Mouse (Mus musculus) B cell, adult 62 days (primary cell): ENCODE measurements around the gene Tmem28. TPM values are rescaled to one million over a fixed set of nuclear protein-coding genes. Genes with fewer than 3 reads are reported as not detected.

ENCODE experiments used
- total RNA-seq: library from RNA; stranded (reverse); gene quantifications from 4 replicates; pipeline ENCODE4 v1.2.4, GENCODE M21; 2023

Tmem28 gene
- not detected in 4 replicates for total RNA-seq

GRCm38 (mm10) chrX:99820790-99821395, at the start of gene Tmem28:
TSS of gene Tmem28 (plus strand) at chrX:99821021.

Other genes with a start within 250 kb of the Tmem28 start
- gene Eda, start 154.6 kb downstream of the Tmem28 start, total RNA-seq = 0.16 to 0.40 TPM in 2 of 4 replicates, not detected in the others